Mouse (Mus musculus): ENCODE measurements at regions not wholly inside any gene's neighbourhood (a gene's known extent, or its start where the extent isn't known, plus 50 kb on each side); places are given as distances from the start of the nearest gene placed in this dataset.
A peak's percentile ranks its signal among the peaks of the same experiment; 100 is the strongest.

- ATAC-seq (no peak), DNase-seq (ENCODE audit: low spot score) (no peak)
- H3K4me3 ChIP-seq (ENCODE audit: low read length) = no peak overlapping the region
- no peak for TF ChIP-seq CTCF (IDR thresholded peaks at IDR 0.05; ENCODE audit: low read depth)
- no peaks in the 10 kb centered on the region for H3K4me1 ChIP-seq (ENCODE audit: insufficient read depth, low read length)
- no peak overlapping the region for H3K9ac ChIP-seq (replicated peaks; ENCODE audit: low read length)
- H3K27ac ChIP-seq = no peak overlapping the region
- H3K27me3 ChIP-seq (ENCODE audit: insufficient read depth, low read length) = no peaks in the 10 kb centered on the region
- no peaks in the 10 kb centered on the region for H3K9me3 ChIP-seq (ENCODE audit: low read length)
- H3K4me2 ChIP-seq (ENCODE audit: low read depth, low read length) = no peak overlapping the region
- 73% methylated on average over 3 of the region's 3 CpGs for WGBS
- H3K36me3 ChIP-seq (ENCODE audit: insufficient read depth, low read length) = no peaks in the 10 kb centered on the region
These were observed 66.2 kb downstream of the Car2 start for GRCm38 (mm10) chr3:14952169-14952729.

GRCm38 (mm10) chr3:14952951-14953350, 66.9 kb downstream of the Car2 start:
- Histone ChIP-seq H3K4me2 (ENCODE audit: low read depth, low read length) (no peak overlapping the region), H3K9ac (replicated peaks; ENCODE audit: low read length) (no peak overlapping the region), H3K36me3 (ENCODE audit: insufficient read depth, low read length) (no peaks in the 10 kb centered on the region), H3K27ac (no peak overlapping the region), H3K9me3 (ENCODE audit: low read length) (no peaks in the 10 kb centered on the region), H3K27me3 (ENCODE audit: insufficient read depth, low read length) (no peaks in the 10 kb centered on the region), H3K4me1 (ENCODE audit: insufficient read depth, low read length) (no peaks in the 10 kb centered on the region), H3K4me3 (ENCODE audit: low read length) (no peak overlapping the region)
- WGBS = 69% methylated on average over 3 of the region's 3 CpGs
- TF ChIP-seq CTCF (IDR thresholded peaks at IDR 0.05; ENCODE audit: low read depth) = no peak
- DNase-seq (ENCODE audit: low spot score) (no peak), ATAC-seq (no peak)

DNA sequence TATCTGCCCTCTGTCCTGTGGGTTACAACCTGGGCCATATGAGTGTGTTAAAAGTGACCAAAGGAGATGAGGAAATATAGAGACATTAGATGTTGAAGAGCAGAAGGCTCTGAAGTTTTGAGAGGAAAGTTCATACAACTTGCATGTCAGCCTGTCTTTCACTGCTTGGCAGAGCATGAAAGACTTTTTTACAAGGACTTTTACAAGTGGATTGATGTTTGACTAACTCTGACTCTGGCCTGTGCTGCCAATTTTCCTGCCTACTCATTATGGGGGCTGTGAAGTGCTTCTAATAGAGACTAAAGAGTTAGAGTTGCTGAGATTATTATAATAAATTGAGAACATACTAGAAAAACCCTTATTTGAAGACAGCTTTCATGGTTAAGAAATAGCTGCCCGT, 71.4 kb downstream of the Car2 start:
- no peaks in the 10 kb centered on the region for H3K9me3 ChIP-seq (ENCODE audit: low read length)
- WGBS = 53% methylated on average over 1 of the region's 1 CpGs
- no peak overlapping the region for H3K27ac ChIP-seq
- H3K27me3 ChIP-seq (ENCODE audit: insufficient read depth, low read length) = no peaks in the 10 kb centered on the region
- no peak overlapping the region for H3K9ac ChIP-seq (replicated peaks; ENCODE audit: low read length)
- H3K4me1 ChIP-seq (ENCODE audit: insufficient read depth, low read length) = no peaks in the 10 kb centered on the region
- no peak for ATAC-seq
- no peaks in the 10 kb centered on the region for H3K36me3 ChIP-seq (ENCODE audit: insufficient read depth, low read length)
- H3K4me3 ChIP-seq (ENCODE audit: low read length) = no peak overlapping the region
- peak; percentile 5 for DNase-seq (ENCODE audit: low spot score)
- H3K4me2 ChIP-seq (ENCODE audit: low read depth, low read length) = no peak overlapping the region
- no peak for TF ChIP-seq CTCF (IDR thresholded peaks at IDR 0.05; ENCODE audit: low read depth)

- TF ChIP-seq CTCF (IDR thresholded peaks at IDR 0.05; ENCODE audit: low read depth) = no peak
- Histone ChIP-seq H3K27me3 (ENCODE audit: insufficient read depth, low read length) (no peaks in the 10 kb centered on the region), H3K36me3 (ENCODE audit: insufficient read depth, low read length) (no peaks in the 10 kb centered on the region), H3K4me1 (ENCODE audit: insufficient read depth, low read length) (no peaks in the 10 kb centered on the region), H3K9ac (replicated peaks; ENCODE audit: low read length) (no peak overlapping the region), H3K9me3 (ENCODE audit: low read length) (no peaks in the 10 kb centered on the region), H3K4me3 (ENCODE audit: low read length) (no peak overlapping the region), H3K4me2 (ENCODE audit: low read depth, low read length) (no peak overlapping the region), H3K27ac (no peak overlapping the region)
- DNase-seq (ENCODE audit: low spot score) = no peak
- 79% methylated on average over 1 of the region's 1 CpGs for WGBS
- ATAC-seq = no peak
These were observed 72.2 kb downstream of the Car2 start for GRCm38 (mm10) chr3:14958277-14958676.

GRCm38 (mm10) chr3:14959586-14959985, 73.5 kb downstream of the Car2 start:
- H3K9me3 ChIP-seq (ENCODE audit: low read length) = no peaks in the 10 kb centered on the region
- no peak overlapping the region for H3K9ac ChIP-seq (replicated peaks; ENCODE audit: low read length)
- H3K27me3 ChIP-seq (ENCODE audit: insufficient read depth, low read length) = no peaks in the 10 kb centered on the region
- no peak overlapping the region for H3K27ac ChIP-seq
- no peak for TF ChIP-seq CTCF (IDR thresholded peaks at IDR 0.05; ENCODE audit: low read depth)
- WGBS = 0% methylated on average over 1 of the region's 1 CpGs
- peak; percentile 83 for ATAC-seq
- peak; percentile 33 for DNase-seq (ENCODE audit: low spot score)
- no peak overlapping the region for H3K4me2 ChIP-seq (ENCODE audit: low read depth, low read length)
- H3K36me3 ChIP-seq (ENCODE audit: insufficient read depth, low read length) = no peaks in the 10 kb centered on the region
- H3K4me1 ChIP-seq (ENCODE audit: insufficient read depth, low read length) = no peaks in the 10 kb centered on the region
- H3K4me3 ChIP-seq (ENCODE audit: low read length) = no peak overlapping the region

GRCm38 (mm10) chr3:14964795-14965194, 78.7 kb downstream of the Car2 start:
- Histone ChIP-seq H3K27ac (no peak overlapping the region), H3K9me3 (ENCODE audit: low read length) (no peaks in the 10 kb centered on the region), H3K4me2 (ENCODE audit: low read depth, low read length) (no peak overlapping the region), H3K27me3 (ENCODE audit: insufficient read depth, low read length) (no peaks in the 10 kb centered on the region), H3K9ac (replicated peaks; ENCODE audit: low read length) (no peak overlapping the region), H3K4me3 (ENCODE audit: low read length) (no peak overlapping the region), H3K4me1 (ENCODE audit: insufficient read depth, low read length) (no peaks in the 10 kb centered on the region), H3K36me3 (ENCODE audit: insufficient read depth, low read length) (no peaks in the 10 kb centered on the region)
- TF ChIP-seq CTCF (IDR thresholded peaks at IDR 0.05; ENCODE audit: low read depth) = no peak
- ATAC-seq (no peak), DNase-seq (ENCODE audit: low spot score) (no peak)
- 77% methylated on average over 5 of the region's 5 CpGs for WGBS

DNA sequence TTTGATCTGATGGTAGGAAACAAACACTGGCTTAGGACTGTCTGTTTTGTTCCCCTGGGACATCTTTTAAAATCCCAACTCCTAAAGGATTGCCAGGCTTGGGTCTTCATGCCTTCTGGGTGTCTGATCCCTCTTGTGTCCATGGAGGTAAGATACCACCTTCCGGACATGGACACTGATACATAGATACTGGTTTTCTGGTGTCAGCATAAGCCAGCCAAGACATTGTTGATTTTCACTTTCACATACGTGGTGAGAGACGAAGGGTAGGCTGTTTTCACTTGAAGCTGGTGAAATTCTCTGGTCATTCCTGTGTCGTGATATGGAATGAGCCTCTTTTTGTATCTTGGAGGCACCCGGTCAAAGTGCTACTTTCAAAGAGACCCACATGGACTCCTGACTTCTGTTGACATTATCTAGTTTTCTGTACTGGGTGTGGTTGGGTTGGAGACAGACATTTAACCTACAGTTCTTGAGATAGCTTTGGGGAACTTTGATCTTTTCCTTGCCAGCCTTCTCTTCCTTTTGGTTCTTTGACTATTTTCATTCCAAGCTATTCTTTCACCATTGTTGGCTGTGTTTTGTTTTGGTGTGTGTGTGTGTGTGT, 79.5 kb downstream of the Car2 start:
- DNase-seq (ENCODE audit: low spot score) = no peak
- Histone ChIP-seq H3K9me3 (ENCODE audit: low read length) (no peaks in the 10 kb centered on the region), H3K4me2 (ENCODE audit: low read depth, low read length) (no peak overlapping the region), H3K27ac (no peak overlapping the region), H3K4me1 (ENCODE audit: insufficient read depth, low read length) (no peaks in the 10 kb centered on the region), H3K36me3 (ENCODE audit: insufficient read depth, low read length) (no peaks in the 10 kb centered on the region), H3K4me3 (ENCODE audit: low read length) (no peak overlapping the region), H3K27me3 (ENCODE audit: insufficient read depth, low read length) (no peaks in the 10 kb centered on the region), H3K9ac (replicated peaks; ENCODE audit: low read length) (no peak overlapping the region)
- 93% methylated on average over 5 of the region's 5 CpGs for WGBS
- no peak for ATAC-seq
- no peak for TF ChIP-seq CTCF (IDR thresholded peaks at IDR 0.05; ENCODE audit: low read depth)
